Mouse (Mus musculus): Measurements from ENCODE around the gene Rgs5. TPM values are rescaled to one million over a fixed set of nuclear protein-coding genes. Genes with fewer than 3 reads are reported as not detected.

Gene Rgs5
- polyA plus RNA-seq, 1 experiment from 2014 or later = 2.6 TPM

DNA sequence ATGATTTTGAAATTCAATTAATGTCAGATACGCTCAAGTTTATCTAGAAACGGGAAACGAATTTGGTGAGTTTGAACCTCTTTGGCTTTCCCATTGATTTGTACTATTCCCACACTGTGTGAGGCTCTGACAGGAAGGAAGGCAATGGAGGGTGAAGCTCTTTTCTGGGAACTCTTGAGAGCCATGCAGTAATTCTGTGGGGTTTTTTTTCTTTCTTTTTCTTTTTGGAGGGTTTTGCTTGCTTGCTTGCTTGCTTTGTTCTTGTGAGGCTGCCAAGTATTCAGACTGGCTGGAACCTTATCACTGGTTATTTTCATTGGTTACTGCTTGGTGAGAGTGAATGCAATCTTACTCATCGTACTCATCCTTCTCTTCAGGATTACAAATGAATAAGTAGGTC lies 17.0 kb downstream of the Rgs5 start:
- Histone ChIP-seq H3K9ac (ENCODE audit: low read length) (no peak overlapping the region), H3K36me3 (ENCODE audit: control insufficient read depth, insufficient read depth, low read length) (no peaks in the 10 kb centered on the region), H3K9me3 (ENCODE audit: control insufficient read depth, low read length) (no peaks in the 10 kb centered on the region), H3K27me3 (ENCODE audit: control insufficient read depth, insufficient read depth, low read length) (no peaks in the 10 kb centered on the region), H3K4me2 (ENCODE audit: low read depth, low read length, severe bottlenecking) (no peak overlapping the region), H3K27ac (ENCODE audit: low read depth, low read length) (no peak overlapping the region), H3K4me3 (ENCODE audit: low read depth, low read length) (no peak overlapping the region), H3K4me1 (replicated peaks; ENCODE audit: control insufficient read depth, insufficient read depth, low read length) (no peaks in the 10 kb centered on the region)
- ATAC-seq (replicated peaks; ENCODE audit: low FRiP score) (no peak), DNase-seq (ENCODE audit: low spot score) (no peak)
- 84% methylated on average over 4 of the region's 4 CpGs for WGBS

- no peak for ATAC-seq (replicated peaks; ENCODE audit: low FRiP score)
- Histone ChIP-seq H3K27ac (ENCODE audit: low read depth, low read length) (no peak overlapping the region), H3K9me3 (ENCODE audit: control insufficient read depth, low read length) (no peaks in the 10 kb centered on the region), H3K27me3 (ENCODE audit: control insufficient read depth, insufficient read depth, low read length) (no peaks in the 10 kb centered on the region), H3K4me1 (replicated peaks; ENCODE audit: control insufficient read depth, insufficient read depth, low read length) (no peaks in the 10 kb centered on the region), H3K4me2 (ENCODE audit: low read depth, low read length, severe bottlenecking) (no peak overlapping the region), H3K9ac (ENCODE audit: low read length) (no peak overlapping the region), H3K36me3 (ENCODE audit: control insufficient read depth, insufficient read depth, low read length) (no peaks in the 10 kb centered on the region), H3K4me3 (ENCODE audit: low read depth, low read length) (no peak overlapping the region)
- 50% methylated on average over 3 of the region's 3 CpGs for WGBS
- no peak for DNase-seq (ENCODE audit: low spot score)
Measured at GRCm38 (mm10) chr1:169674116-169674515, 18.8 kb downstream of the Rgs5 start.

- Histone ChIP-seq H3K36me3 (ENCODE audit: control insufficient read depth, insufficient read depth, low read length) (no peaks in the 10 kb centered on the region), H3K4me2 (ENCODE audit: low read depth, low read length, severe bottlenecking) (no peak overlapping the region), H3K9ac (ENCODE audit: low read length) (no peak overlapping the region), H3K9me3 (ENCODE audit: control insufficient read depth, low read length) (no peaks in the 10 kb centered on the region), H3K27ac (ENCODE audit: low read depth, low read length) (no peak overlapping the region), H3K27me3 (ENCODE audit: control insufficient read depth, insufficient read depth, low read length) (no peaks in the 10 kb centered on the region), H3K4me3 (ENCODE audit: low read depth, low read length) (no peak overlapping the region), H3K4me1 (replicated peaks; ENCODE audit: control insufficient read depth, insufficient read depth, low read length) (no peaks in the 10 kb centered on the region)
- WGBS = 90% methylated on average over 1 of the region's 1 CpGs
- ATAC-seq (replicated peaks; ENCODE audit: low FRiP score) = no peak
- DNase-seq (ENCODE audit: low spot score) = no peak
Measured at GRCm38 (mm10) chr1:169676751-169677150, 21.4 kb downstream of the Rgs5 start.

DNA sequence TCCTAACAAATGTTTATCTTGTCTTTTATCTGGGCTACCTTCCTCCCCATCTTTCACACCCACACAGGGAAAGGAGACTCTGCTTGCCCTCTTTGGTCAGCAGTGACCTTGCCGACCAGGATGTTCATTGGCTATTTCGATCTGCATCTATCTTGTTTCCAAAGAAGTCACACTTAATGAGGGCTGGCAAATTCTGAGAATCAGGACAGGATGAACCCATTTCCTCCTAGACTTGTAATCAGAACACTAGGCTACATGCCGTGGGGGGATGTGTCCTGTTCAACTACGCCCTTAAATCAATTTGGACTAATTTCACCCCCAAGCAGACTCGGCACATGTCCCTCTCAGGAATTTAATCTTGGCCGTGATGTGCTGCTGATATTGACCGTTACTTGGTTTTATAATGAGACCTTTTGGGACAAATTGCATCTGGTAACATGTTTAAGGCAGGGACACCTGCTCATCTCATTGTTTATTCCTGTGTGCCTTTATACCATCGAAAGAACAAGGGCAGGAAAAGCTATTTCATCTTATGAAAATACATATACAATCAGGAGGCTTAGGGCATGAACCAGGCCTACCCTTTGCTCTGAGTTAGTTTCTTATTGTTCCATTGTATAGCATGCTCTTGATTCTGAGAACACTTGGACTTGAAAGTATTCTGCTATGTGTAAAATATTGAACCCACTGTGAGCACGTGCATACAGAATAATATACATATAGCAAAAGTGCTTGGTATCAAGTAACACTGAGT lies 25.3 kb downstream of the Rgs5 start:
- Histone ChIP-seq H3K4me2 (ENCODE audit: low read depth, low read length, severe bottlenecking) (no peak overlapping the region), H3K4me3 (ENCODE audit: low read depth, low read length) (no peak overlapping the region), H3K9ac (ENCODE audit: low read length) (no peak overlapping the region), H3K9me3 (ENCODE audit: control insufficient read depth, low read length) (no peaks in the 10 kb centered on the region), H3K27me3 (ENCODE audit: control insufficient read depth, insufficient read depth, low read length) (no peaks in the 10 kb centered on the region), H3K4me1 (replicated peaks; ENCODE audit: control insufficient read depth, insufficient read depth, low read length) (no peaks in the 10 kb centered on the region), H3K27ac (ENCODE audit: low read depth, low read length) (no peak overlapping the region), H3K36me3 (ENCODE audit: control insufficient read depth, insufficient read depth, low read length) (no peaks in the 10 kb centered on the region)
- WGBS = 91% methylated on average over 9 of the region's 9 CpGs
- DNase-seq (ENCODE audit: low spot score) (no peak), ATAC-seq (replicated peaks; ENCODE audit: low FRiP score) (no peak)

- H3K4me1 ChIP-seq (replicated peaks; ENCODE audit: control insufficient read depth, insufficient read depth, low read length) = no peaks in the 10 kb centered on the region
- no peak overlapping the region for H3K4me2 ChIP-seq (ENCODE audit: low read depth, low read length, severe bottlenecking)
- no peak for ATAC-seq (replicated peaks; ENCODE audit: low FRiP score)
- 88% methylated on average over 7 of the region's 7 CpGs for WGBS
- no peaks in the 10 kb centered on the region for H3K36me3 ChIP-seq (ENCODE audit: control insufficient read depth, insufficient read depth, low read length)
- no peak for DNase-seq (ENCODE audit: low spot score)
- no peak overlapping the region for H3K4me3 ChIP-seq (ENCODE audit: low read depth, low read length)
- no peaks in the 10 kb centered on the region for H3K9me3 ChIP-seq (ENCODE audit: control insufficient read depth, low read length)
- no peak overlapping the region for H3K9ac ChIP-seq (ENCODE audit: low read length)
- H3K27ac ChIP-seq (ENCODE audit: low read depth, low read length) = no peak overlapping the region
- H3K27me3 ChIP-seq (ENCODE audit: control insufficient read depth, insufficient read depth, low read length) = no peaks in the 10 kb centered on the region
Measured at GRCm38 (mm10) chr1:169682775-169683497, 27.6 kb downstream of the Rgs5 start.

- 78% methylated on average over 5 of the region's 5 CpGs for WGBS
- Histone ChIP-seq H3K4me3 (ENCODE audit: low read depth, low read length) (no peak overlapping the region), H3K27me3 (ENCODE audit: control insufficient read depth, insufficient read depth, low read length) (no peaks in the 10 kb centered on the region), H3K9ac (ENCODE audit: low read length) (no peak overlapping the region), H3K27ac (ENCODE audit: low read depth, low read length) (no peak overlapping the region), H3K9me3 (ENCODE audit: control insufficient read depth, low read length) (no peaks in the 10 kb centered on the region), H3K4me2 (ENCODE audit: low read depth, low read length, severe bottlenecking) (no peak overlapping the region), H3K36me3 (ENCODE audit: control insufficient read depth, insufficient read depth, low read length) (no peaks in the 10 kb centered on the region), H3K4me1 (replicated peaks; ENCODE audit: control insufficient read depth, insufficient read depth, low read length) (no peaks in the 10 kb centered on the region)
- DNase-seq (ENCODE audit: low spot score) = no peak
- no peak for ATAC-seq (replicated peaks; ENCODE audit: low FRiP score)
Measured at GRCm38 (mm10) chr1:169685257-169685656, 30.0 kb downstream of the Rgs5 start.

GRCm38 (mm10) chr1:169693040-169693439 lies 37.7 kb downstream of the Rgs5 start:
- H3K4me3 ChIP-seq (ENCODE audit: low read depth, low read length) = no peak overlapping the region
- H3K9me3 ChIP-seq (ENCODE audit: control insufficient read depth, low read length) = no peaks in the 10 kb centered on the region
- no peak for DNase-seq (ENCODE audit: low spot score)
- H3K4me2 ChIP-seq (ENCODE audit: low read depth, low read length, severe bottlenecking) = no peak overlapping the region
- no peak overlapping the region for H3K9ac ChIP-seq (ENCODE audit: low read length)
- no peaks in the 10 kb centered on the region for H3K36me3 ChIP-seq (ENCODE audit: control insufficient read depth, insufficient read depth, low read length)
- H3K4me1 ChIP-seq (replicated peaks; ENCODE audit: control insufficient read depth, insufficient read depth, low read length) = no peaks in the 10 kb centered on the region
- no peak overlapping the region for H3K27ac ChIP-seq (ENCODE audit: low read depth, low read length)
- 66% methylated on average over 2 of the region's 2 CpGs for WGBS
- no peaks in the 10 kb centered on the region for H3K27me3 ChIP-seq (ENCODE audit: control insufficient read depth, insufficient read depth, low read length)
- no peak for ATAC-seq (replicated peaks; ENCODE audit: low FRiP score)

GRCm38 (mm10) chr1:169693537-169693936 lies 38.2 kb downstream of the Rgs5 start:
- no peak overlapping the region for H3K4me3 ChIP-seq (ENCODE audit: low read depth, low read length)
- 64% methylated on average over 3 of the region's 3 CpGs for WGBS
- no peak overlapping the region for H3K9ac ChIP-seq (ENCODE audit: low read length)

DNA sequence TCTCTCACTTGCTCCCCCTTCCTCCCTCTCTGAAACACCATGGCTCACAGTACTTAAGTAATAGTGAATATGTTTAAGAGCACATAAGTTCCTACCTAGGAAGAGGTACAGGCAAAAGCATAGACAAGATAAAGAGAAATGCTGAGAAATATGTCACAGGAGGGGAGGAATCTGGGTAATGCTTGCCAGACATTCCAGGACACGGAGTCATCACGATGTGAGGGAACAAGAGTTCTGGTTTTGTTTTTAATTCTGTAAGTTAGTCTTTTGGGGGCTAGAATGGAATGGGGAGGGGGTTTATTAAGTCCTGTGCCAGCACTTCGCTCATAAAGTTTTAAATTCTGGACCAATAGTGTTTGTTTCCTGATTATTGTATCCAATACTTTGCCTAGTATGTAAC lies 40.1 kb downstream of the Rgs5 start:
- DNase-seq (ENCODE audit: low spot score) (no peak), ATAC-seq (replicated peaks; ENCODE audit: low FRiP score) (no peak)
- Histone ChIP-seq H3K36me3 (ENCODE audit: control insufficient read depth, insufficient read depth, low read length) (no peaks in the 10 kb centered on the region), H3K27ac (ENCODE audit: low read depth, low read length) (no peak overlapping the region), H3K27me3 (ENCODE audit: control insufficient read depth, insufficient read depth, low read length) (no peaks in the 10 kb centered on the region), H3K4me3 (ENCODE audit: low read depth, low read length) (no peak overlapping the region), H3K9me3 (ENCODE audit: control insufficient read depth, low read length) (no peaks in the 10 kb centered on the region), H3K4me2 (ENCODE audit: low read depth, low read length, severe bottlenecking) (no peak overlapping the region), H3K9ac (ENCODE audit: low read length) (no peak overlapping the region), H3K4me1 (replicated peaks; ENCODE audit: control insufficient read depth, insufficient read depth, low read length) (no peaks in the 10 kb centered on the region)
- 89% methylated on average over 3 of the region's 3 CpGs for WGBS

More at GRCm38 (mm10) chr1:169693537-169693936, 38.2 kb downstream of the Rgs5 start:
- DNase-seq (ENCODE audit: low spot score) (no peak), ATAC-seq (replicated peaks; ENCODE audit: low FRiP score) (no peak)
- no peak overlapping the region for H3K27ac ChIP-seq (ENCODE audit: low read depth, low read length)
- H3K4me2 ChIP-seq (ENCODE audit: low read depth, low read length, severe bottlenecking) = no peak overlapping the region
- no peaks in the 10 kb centered on the region for H3K27me3 ChIP-seq (ENCODE audit: control insufficient read depth, insufficient read depth, low read length)
- H3K9me3 ChIP-seq (ENCODE audit: control insufficient read depth, low read length) = no peaks in the 10 kb centered on the region
- H3K4me1 ChIP-seq (replicated peaks; ENCODE audit: control insufficient read depth, insufficient read depth, low read length) = no peaks in the 10 kb centered on the region
- H3K36me3 ChIP-seq (ENCODE audit: control insufficient read depth, insufficient read depth, low read length) = no peaks in the 10 kb centered on the region
